Mouse (Mus musculus): ENCODE results near the gene Arsb. TPM values are rescaled to one million over a fixed set of nuclear protein-coding genes. Genes with fewer than 3 reads are reported as not detected.

Arsb gene
- polyA plus RNA-seq, 1 experiment from 2014 or later = 8.1 TPM

DNA sequence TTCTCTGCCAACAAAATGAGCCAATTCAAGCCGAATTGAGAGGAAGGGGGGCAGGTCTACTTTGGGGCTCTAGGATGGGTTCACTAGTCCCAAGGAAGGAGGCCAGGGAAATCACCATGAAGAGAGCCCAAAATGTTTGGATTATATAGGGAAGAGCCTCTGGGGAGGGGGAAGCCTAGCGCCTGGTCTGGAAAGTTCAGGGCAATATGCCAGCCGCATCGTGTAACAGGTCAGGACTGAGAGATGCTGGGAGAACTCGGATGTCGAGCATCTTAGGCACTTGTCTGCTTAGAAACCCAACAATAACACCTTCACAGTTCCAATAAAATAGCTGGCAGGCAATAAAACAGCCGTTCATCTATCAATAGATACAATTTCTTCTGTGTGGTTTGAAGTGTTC is 216.2 kb downstream of the Arsb start:
- Histone ChIP-seq H3K4me2 (replicated peaks) (no peak overlapping the region), H3K27ac (replicated peaks) (no peak overlapping the region), H3K4me3 (no peak overlapping the region), H3K36me3 (no peaks in the 10 kb centered on the region), H3K9ac (replicated peaks) (no peak overlapping the region), H3K9me3 (no peaks in the 10 kb centered on the region), H3K4me1 (no peaks in the 10 kb centered on the region), H3K27me3 (no peaks in the 10 kb centered on the region)
- 62% methylated on average over 7 of the region's 7 CpGs for WGBS
- no peak for ATAC-seq (replicated peaks)

DNA sequence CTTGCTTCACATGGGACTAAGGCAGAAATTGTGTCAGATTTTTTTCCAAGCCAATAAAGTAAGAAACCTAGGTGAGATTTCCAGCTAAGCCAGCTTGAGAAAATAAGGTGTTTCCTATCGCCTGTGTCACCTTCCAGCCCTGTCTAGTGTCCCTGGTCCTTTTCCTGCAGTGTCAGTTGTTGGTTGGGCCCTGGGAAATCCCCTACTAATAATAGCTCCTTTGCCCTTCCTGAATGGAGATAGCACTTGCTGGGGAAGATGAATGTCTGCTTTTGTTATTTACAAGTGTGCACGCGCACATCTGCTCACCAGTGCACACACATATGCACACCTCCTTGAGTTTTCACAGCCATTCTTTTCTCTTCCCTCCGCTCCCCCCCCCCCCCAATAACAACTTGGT is 217.8 kb downstream of the Arsb start:
- no peaks in the 10 kb centered on the region for H3K4me1 ChIP-seq
- H3K9ac ChIP-seq (replicated peaks) = no peak overlapping the region
- H3K27ac ChIP-seq (replicated peaks) = no peak overlapping the region
- no peaks in the 10 kb centered on the region for H3K27me3 ChIP-seq
- no peaks in the 10 kb centered on the region for H3K36me3 ChIP-seq
- H3K4me2 ChIP-seq (replicated peaks) = no peak overlapping the region
- no peaks in the 10 kb centered on the region for H3K9me3 ChIP-seq
- H3K4me3 ChIP-seq = no peak overlapping the region
- 69% methylated on average over 4 of the region's 4 CpGs for WGBS
- no peak for ATAC-seq (replicated peaks)

DNA sequence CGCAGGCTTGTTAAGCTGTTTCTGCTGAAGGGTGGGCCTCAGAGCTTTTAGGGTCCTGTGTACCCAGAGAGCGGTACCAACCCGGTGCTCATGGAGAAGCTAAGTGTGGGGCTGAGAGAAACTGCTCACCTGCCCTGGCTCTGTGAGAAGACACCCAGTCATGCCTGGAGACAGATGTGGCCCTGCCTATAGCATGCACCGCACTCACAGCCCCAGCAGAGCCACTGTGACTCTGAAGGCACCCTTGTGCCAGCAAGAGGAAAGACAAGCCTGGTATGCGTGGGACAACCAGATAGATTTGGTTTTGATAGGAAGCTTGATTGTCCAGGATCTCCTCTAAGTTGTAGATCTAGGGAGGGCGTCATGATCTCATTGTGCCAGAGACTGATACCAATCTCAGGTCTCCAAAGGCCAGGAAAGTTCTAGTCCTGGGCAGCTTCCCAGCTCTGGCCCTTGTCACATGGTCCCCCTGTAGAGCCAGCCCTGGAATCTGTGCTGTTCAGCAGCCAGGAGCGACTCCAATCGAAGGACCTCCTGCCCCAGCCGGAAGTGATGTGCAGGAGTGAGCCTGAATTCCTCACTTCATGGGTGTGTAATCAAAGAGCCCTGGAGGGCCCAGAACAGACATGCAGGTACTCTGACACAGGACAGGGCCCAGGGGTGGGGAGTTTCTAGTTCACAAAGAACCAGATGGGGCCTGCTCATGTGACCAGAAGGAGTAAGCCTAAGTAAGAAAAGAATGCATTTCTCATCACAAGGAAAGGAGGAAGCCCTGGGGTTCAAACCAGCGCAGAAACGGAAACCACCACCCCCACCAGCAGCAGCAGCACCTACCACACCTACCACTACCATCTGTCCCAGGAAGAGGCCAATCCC is 218.5 kb downstream of the Arsb start:
- no peak overlapping the region for H3K27ac ChIP-seq (replicated peaks)
- H3K9ac ChIP-seq (replicated peaks) = no peak overlapping the region
- WGBS = 90% methylated on average over 11 of the region's 11 CpGs
- H3K9me3 ChIP-seq = no peaks in the 10 kb centered on the region
- no peak overlapping the region for H3K4me2 ChIP-seq (replicated peaks)
- H3K36me3 ChIP-seq = no peaks in the 10 kb centered on the region
- H3K4me3 ChIP-seq = no peak overlapping the region
- no peaks in the 10 kb centered on the region for H3K4me1 ChIP-seq
- H3K27me3 ChIP-seq = no peaks in the 10 kb centered on the region
- no peak for ATAC-seq (replicated peaks)

DNA sequence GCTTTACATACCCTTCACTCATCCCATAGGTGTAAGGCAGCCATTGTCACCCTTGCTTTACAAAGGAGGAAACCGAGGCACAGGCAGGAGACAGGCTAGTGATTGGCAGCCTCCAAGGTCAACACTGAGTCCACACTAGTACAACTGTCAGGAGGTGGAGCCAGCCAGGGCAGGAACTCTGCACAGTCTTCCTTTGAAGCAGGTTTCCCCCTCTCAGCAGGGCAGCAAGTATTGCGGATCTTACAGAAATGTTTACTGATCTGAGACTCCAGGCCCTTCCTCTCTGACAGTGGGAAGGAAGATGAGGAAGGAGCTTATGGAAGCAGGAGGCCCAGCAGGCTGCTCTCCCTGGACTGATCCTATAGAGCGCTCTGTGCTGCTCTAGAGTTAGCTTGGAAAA is 219.4 kb downstream of the Arsb start:
- Histone ChIP-seq H3K36me3 (no peaks in the 10 kb centered on the region), H3K9me3 (no peaks in the 10 kb centered on the region), H3K4me3 (no peak overlapping the region), H3K4me1 (no peaks in the 10 kb centered on the region), H3K27me3 (no peaks in the 10 kb centered on the region), H3K4me2 (replicated peaks) (no peak overlapping the region), H3K9ac (replicated peaks) (no peak overlapping the region), H3K27ac (replicated peaks) (no peak overlapping the region)
- WGBS = 84% methylated on average over 3 of the region's 3 CpGs
- no peak for ATAC-seq (replicated peaks)

DNA sequence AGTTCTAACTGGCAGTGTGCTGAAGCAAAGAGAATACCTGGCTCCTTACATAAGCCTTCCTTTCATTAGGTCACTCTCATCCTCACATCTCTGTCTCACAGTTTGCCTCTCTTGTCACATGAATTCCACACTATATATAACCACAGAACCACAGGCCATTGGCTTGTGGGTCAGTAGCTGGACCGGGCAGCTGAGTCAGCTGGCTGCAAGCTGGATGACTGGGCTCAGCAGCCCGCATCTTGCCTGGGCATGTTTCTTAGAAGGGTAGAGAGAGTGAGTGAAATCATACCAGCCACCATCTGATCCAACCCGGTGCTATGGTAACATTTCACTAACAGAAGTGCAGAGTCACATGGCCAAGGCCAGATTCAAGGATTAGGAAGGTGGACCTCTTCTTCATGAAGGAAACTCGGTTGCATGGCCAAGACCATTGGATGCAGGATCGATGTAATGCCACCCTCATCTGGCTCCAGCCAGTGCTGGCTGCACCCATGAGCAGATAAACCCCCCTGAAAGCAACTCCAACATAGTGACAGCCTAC is 221.0 kb downstream of the Arsb start:
- no peaks in the 10 kb centered on the region for H3K27me3 ChIP-seq
- 92% methylated on average over 5 of the region's 5 CpGs for WGBS
- no peak overlapping the region for H3K4me3 ChIP-seq
- ATAC-seq (replicated peaks) = no peak
- H3K9me3 ChIP-seq = no peaks in the 10 kb centered on the region
- no peaks in the 10 kb centered on the region for H3K36me3 ChIP-seq
- no peaks in the 10 kb centered on the region for H3K4me1 ChIP-seq
- no peak overlapping the region for H3K27ac ChIP-seq (replicated peaks)
- H3K4me2 ChIP-seq (replicated peaks) = no peak overlapping the region
- H3K9ac ChIP-seq (replicated peaks) = no peak overlapping the region

Small RNA genes within 50 kb of the gene (microRNA-seq; reads per million reads assigned to microRNA genes)
- gene Gm25534 = not detected
- not detected for gene Mir5624

Other genes starting within 250 kb of the Arsb start
- 0.13 and 0.23 TPM in 2 replicates for gene Bhmt, start 133.7 kb upstream of the Arsb start, polyA plus RNA-seq (2015; fragmentation: Nextera tagmentation; extraction: Ambion mirVana)
- 0.08 TPM in 1 of 2 replicates, not detected in the other for gene Bhmt2, start 97.3 kb upstream of the Arsb start, polyA plus RNA-seq (2015; fragmentation: Nextera tagmentation; extraction: Ambion mirVana)
- gene Dmgdh, start 97.2 kb upstream of the Arsb start, polyA plus RNA-seq (2015; fragmentation: Nextera tagmentation; extraction: Ambion mirVana) = 0.06 and 0.14 TPM in 2 replicates